Mouse (Mus musculus) CD8-positive naive resting alpha-beta T cell, adult 2 months (primary cell): ENCODE data around the gene P2ry13.
A peak's percentile ranks its signal among the peaks of the same experiment; 100 is the strongest.

Experiments used
- DNase-seq, 2 experiments: peaks; one replicate each; pipeline ENCODE4 v3.0.0; 2022; ENCODE audit warnings: low read depth in 2 of 2, low spot score in 2 of 2

The P2ry13 gene

DNA sequence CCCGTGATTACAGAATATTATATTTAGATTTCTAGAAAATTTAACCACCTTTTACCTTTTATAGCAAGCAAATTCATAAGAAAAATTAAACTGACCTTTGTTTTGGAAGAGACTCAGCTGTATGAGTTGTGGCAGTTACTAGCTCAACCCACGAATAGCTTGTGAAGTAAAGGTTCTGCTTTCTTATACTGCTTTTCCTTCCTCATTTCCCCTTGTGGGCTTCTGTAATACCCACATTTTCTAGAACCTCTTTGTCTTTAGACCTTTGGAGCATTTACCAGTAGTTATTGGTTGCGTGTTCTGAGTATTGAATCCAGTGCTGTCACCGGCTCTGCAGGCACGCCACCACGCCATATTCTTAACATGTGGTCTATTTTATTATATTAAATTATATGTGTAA is at the start of gene P2ry13:
Gene P2ry13 (minus strand): TSS at position 156 of the 400 bp plus-strand sequence.
- no peak for DNase-seq

DNA sequence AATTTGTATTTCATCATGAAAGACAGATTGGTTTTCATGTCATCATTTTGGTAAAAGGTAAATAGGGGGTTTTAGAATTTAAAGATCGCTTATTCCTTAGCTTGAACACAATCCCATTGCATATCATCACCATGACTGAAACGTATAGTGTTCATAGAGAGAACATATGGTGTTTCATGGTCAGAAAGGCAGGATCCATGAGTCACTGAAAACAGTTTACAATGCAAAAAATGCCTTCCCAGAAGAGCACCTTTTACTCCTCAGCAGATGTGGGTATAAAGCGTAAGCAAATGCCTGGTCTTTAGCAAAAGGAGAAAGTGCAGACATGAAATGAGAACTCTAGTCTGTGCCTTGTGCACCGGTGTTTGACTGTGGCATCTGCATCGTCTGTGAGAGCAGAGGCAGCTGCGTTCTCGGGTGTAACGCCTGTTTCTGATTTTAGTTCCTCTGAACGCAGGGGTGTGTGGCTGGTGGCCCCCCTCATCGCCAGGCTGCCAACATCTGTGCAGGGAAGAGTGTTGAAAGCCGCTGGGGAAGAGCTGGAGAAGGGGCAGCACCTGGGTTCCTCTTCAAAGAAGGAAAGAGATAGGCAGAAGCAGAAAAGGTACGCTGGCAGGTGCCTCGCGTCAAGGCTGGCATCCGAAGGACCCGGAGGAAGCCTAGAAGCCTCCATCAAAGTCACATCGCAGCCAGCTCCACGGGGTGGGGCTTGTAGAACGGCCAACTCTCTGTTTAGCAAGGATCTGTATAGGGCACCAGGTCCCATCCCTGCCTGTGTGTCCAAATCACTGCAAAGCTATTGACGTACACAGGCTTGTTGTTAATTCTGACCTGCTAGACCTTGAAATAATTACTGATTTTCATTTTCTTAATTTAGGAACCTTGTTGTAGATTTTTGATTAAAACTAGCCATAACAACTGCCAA is 47.3 kb upstream of the P2ry13 start:
- DNase-seq, result peak; percentile 8 to 30

DNA sequence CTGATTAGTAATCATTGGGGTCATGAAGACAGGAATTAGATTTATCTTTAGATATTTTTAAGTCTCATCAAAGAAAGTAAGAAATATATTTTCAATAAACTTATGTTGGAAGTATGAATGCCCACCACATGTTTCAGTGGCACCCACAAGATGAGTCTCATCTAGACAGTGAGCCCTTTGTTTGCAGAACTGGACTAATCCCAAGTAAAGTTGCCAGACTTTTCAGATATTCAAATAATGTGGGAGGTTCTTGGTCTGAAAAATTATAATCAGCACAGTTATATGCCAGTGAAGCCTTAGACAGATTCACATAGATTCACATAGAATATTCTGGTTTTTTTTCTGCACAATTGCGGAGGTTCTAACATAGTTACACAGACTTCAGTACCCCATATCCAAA is 39.8 kb upstream of the P2ry13 start:
- no peak for DNase-seq

DNA sequence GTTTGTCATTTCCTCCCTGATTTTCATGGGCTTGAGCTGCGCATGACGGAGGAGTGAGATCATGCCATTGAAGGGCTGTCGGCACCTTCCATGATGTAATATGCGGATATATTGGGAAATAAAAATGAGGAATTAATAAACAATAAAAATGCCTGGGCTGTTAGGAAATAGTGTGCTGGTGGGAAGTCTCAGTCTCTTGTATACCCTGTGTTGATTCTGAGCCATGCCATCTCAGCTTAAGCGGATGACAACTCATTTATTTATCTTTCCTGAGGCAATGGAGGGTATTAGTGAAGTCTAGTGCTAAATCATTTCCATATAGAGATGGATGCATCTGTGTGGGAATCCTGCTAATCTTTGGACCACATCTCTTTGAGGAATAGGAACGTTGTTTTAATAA is 37.3 kb upstream of the P2ry13 start:
- DNase-seq, result no peak

DNA sequence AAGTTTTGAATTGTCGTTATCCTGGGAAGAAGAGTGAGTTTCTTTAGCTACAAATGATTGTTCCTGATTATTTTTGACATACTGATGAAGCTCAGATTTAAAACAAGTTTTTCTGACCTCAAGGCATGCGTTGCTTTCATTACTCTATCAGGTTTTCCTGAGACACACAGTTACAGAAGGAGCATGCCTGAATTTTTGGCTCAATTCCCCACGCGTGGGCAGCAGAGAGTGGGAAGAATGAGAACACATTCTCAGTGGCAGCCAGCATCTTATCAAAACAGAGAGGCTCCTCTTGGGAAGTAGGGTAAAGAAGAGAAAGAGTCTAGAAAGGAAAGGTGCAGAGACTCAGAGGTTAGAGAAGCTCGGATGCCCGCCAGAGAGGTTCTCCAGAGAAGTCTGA is 32.7 kb upstream of the P2ry13 start:
- DNase-seq, result no peak

DNA sequence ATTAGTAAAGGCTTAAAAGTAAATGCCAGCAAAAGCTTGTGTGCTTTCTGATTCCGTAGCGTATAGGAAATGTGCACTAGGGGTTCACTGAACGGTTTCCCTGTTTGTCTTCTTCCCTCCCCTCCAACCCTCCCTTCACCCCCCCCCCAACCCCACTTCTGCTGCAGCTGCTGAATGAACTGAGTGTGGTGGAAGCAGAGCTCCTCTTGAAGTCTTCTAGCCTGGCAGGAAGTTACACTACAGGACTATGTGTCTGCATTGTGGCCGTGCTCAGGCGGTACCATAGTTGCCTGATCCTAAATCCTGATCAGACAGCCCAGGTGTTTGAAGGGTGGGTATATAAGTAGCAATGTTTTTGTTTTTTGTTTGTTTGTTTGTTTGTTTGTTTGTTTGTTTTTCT is 24.2 kb upstream of the P2ry13 start:
- DNase-seq, result peak; percentile 12 to 23

DNA sequence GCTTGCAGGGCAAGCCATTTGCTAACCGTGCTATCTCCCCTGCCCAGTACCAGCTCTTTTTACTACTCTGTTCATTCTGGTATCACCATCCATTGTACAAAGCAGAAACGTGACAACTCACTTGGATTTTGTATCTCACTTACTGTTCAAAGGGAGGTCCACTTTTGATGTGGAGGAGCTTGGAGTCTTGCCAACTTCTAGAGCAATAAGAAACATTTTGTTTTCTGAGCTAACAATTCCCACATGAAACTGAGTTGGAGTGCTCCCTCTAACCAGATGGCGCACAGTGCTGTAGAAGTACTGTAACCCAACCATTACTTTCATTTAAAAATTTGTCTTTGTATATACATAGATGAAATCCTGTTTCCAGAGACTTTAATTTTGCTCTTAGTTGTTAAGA is 20.2 kb upstream of the P2ry13 start:
- DNase-seq, result no peak

DNA sequence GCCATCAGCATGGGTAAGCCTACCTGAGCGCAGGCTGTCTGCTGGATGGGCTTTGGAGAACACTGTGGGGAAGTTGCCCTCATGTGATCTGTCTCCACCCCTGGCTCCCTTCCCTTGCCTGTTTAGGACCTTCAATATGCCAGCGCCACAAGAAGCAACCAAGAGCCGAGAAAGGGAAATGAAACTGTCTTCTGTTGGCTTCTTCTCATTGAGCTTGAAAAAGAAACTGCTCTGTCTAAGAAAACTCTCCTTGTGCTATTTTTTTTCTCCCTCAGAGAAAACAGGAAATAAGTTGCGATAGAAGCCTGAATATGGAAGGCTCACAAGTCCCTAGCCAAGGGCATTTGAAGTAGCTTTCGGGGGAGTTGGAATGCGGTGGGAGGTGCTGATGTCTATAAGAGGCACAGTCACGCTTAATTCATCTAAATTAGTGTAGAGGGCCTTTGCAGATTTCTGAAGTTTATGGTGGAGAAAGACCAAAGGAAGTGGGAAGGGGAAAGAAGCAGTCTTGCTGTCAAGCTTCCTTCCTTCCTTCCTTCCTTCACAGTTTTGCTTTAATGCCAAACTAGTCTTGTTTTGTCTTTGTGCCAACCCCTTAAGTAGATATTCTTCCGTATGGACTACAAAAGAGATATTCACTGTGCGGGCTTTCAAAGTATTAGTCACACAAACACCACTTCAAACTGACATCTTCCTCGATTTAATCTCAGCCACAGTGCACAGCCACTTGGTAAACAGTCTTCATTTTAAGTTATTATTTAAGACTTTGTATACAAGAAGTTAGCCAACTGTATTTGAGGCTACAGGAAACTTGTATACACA is 18.3 kb upstream of the P2ry13 start:
- DNase-seq, result peak; percentile 16 to 21

DNA sequence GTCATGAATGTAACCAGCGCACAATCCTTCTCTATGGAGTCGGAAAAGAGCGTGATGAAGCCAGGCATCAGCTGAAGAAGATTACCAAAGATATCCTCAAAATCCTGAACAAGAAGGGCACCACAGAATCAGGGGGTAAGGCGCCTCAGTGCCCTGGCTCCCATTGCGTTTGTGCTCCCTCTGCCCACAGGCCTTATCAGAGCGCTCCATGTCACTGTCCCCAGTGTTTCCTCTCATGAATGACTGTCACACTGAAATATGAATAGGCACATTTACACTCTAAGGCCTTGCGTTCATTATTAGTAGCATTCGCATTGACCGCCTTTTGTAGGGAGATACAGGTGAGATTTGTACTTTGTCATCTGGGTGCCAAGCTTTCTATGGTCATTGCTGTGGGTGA is 17.0 kb upstream of the P2ry13 start:
- no peak for DNase-seq

DNA sequence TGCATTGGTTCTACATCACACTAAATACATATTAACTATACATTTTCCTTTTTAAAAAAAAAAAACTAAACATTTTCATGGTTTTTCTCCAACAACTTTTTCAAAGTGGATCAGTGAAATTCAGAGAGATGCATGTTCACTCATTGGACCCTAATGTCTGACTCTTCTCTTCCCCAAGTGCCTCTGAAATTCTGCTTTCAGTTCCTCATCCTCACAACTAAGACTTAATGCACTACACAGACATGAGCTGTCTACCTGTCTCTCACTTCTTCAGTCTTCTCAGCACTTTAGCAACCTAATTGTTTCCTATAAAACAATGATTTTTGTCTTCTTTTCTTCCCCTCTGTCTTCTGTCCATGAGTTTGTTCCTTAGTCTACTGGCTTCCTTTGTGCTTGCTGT is 14.7 kb upstream of the P2ry13 start:
- no peak for DNase-seq

DNA sequence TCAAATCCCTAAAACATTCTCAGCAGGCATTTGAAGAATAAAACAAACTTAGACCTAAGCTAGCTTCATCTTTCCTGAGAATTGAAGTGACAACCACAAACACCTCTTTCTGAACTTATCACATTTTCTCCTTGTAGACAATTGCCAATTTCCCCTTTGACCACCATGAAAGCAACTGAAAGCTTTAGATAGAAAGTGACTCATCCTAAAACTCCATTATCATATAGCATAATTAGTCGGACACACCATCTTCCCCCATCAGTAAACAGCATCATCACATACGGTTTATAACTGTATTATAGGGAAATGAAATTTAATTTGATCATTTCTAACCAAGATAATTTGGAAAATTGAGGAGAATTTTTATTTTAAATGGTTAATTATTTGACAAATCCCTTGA is 11.6 kb upstream of the P2ry13 start:
- no peak for DNase-seq

DNA sequence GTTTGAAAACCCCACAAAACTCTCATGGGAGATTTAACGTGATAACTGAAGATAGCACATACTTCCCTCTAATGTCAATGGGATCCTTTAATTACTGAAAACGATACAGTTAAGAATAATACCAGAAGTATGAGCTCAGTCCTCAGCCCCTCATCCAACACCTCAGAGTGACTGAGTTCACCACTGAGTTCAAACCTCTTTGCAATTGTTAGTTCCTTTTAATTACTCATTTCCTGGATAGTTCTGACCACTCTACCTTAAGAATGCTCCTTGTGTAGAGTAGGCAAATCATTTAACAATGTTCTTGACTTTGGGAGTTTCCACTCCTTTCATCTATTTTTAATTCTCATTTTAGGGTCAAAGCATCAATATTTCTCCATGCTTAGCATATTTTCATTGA is 8.6 kb upstream of the P2ry13 start:
- DNase-seq, result no peak

DNA sequence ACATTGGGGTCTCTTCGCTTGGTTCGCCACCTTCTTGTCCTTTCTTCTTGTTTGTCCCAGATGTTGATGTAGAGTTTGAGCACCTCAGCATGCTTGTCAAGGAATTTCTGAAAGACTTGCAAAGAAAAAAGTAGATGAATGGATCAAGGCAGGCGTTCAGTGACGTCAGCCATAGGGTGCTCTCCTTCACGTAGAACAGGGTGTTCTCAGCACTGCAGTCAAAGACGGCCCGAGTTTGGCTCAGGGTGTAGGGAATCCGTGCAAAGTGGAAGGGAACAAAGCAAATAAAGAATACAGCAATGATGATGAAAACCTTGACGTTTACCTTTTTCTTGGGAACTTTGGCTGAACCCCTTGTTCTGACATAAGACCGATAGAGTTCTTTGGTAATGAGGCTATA is 6.5 kb upstream of the P2ry13 start:
- no peak for DNase-seq

DNA sequence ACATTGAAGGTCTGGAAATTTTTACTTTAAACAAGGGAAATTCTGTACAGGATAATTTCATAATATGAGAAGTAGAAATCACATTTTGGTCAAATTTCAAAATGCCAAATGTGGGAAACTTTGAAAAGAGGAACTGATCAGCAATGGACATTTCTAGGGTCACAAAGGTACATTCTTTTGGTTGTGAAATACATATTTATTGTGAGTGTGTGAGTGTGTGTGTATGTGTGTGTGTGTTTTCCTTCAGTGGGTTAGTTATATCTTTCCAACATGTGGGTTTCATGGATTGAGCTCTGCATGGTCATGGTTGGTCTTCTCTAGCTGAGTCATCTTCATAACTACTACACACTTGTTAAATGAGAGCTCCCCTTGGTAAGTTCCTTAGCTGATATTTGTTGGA is 1.7 kb upstream of the P2ry13 start:
- DNase-seq, result no peak

DNA sequence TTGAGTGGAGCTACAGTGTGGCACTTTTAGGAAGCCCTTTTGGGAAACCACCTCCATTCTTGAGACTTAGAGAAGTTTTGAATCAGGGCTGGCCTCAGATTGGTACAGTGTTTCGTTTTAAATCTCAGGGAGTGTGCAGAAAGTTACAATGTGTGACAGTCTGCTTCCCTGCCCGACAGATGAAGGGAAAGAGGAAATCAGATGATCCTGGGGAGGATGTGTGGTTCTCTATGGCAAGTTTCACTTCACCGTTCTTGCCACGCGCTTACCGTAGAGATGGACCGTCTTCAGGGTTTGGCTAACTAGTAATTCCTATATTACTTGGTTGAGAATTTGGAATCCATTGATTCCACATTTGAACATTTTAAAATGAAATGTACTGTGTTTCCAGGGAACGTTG is 1.1 kb upstream of the P2ry13 start:
- no peak for DNase-seq

DNA sequence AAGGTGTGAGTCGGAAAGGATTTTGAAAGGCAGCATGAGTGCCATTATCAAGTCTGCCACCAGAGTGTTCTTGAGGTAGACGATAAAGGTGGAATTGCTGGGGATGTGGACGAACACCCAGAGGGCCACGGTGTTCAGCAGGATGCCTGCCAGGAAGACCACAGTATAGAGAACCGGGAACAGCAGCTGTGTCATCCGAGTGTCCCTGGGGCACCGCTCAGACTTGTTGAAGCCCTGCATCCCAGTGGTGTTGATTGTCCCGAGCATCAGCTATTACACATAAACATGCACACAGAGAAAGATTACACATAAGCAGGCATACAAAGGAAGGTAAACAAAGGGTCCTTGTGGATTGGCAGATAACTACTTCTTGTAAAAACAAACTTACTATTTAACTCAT is 593 bp downstream of the P2ry13 start:
- no peak for DNase-seq

DNA sequence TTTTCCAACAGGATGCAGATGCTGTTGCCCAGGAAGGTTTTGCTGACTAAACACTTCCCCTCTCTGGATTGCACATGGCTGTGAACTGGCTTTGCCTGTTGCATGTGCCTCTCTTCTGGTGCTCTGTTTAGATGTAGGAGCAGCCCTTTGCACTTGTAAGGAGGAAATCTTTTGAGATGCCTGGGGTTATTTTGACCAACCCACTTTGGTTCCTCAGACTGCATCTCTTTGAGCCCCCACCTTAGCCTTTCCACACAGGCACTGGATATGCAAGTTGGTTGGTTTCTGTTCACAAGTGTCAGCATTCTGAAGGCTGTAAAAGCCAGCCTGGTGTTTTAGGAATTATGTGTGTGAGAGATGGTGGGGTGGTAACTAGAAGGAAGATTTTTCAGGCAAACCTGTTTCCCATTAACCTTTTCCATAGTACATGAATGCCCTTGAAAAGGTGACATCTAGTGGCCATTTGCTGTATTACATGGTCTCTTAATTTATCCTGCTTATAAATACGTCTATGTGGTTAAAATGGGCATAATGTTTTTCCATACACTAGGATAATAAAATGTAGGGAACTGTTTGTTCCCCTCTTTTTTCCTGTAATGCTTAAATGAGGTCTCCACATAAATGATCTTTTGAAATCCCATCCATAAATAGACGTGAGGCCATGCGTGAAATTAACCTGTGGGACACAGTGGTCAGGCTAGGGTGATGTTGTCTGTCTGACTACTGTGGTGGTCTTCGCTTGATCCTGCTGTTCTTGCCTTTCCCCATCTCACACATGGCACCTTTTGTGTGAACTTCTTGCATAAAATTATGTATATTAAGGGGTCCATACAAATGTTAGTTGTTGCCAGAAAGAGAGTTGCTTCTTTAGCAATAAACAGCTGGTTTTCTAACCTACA is 1.8 kb downstream of the P2ry13 start:
- peak in 1 of 2 experiments; percentile 43 for DNase-seq

DNA sequence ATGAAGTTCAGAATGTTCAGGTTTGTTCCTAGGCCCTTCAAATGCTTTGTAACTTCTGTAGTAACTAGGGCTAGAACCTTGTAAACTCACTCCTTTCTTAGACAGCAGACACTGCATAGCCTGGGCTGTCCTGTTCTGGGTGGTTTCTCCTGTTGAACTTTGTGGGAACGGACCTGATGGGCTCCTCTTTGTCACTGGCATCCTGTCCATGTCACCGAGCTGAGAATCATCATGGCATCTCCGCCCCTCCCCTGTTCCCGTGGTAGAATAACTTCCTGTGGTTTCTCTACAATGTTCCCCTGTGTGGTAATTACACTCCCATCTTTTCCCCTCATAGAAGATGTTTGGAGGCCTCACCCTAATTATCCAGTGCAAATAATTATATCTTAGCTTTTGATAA is 4.7 kb downstream of the P2ry13 start:
- DNase-seq, result no peak

DNA sequence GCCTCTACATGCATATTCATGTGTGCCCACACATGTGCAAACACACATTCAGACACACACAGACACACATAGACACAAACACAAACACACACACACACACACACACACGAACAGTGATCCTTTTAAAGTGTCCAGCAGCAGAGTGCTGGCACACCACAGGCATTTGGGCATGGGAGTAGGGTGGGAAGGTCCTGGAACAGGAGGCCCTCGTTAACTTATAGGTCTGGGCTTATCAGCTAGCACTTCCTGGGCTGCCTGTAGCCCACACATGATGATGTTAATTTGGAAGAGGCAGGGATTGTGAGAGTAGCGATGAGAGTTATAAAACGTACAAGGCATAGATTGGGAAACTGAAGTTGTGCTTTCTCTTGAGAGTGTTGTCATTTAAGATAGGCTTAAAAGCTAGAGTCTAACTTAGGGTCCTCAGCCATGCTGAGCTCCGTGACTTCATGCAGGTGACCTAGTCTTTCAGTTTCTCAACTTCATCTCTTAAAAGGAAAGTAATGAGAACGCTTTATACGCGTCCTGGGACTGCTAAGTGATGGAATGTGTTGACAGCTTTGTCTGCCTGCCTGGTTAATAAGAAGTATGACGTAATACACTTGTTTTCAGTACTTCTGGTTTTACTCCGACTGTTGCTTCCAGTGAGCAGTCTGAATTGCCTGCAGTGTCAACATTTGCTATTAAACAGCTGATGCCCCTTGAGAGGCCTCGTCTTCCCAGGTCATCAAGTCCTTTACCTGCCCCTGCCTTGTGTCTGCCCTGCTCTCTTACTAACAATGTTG is 5.8 kb downstream of the P2ry13 start:
- no peak for DNase-seq

DNA sequence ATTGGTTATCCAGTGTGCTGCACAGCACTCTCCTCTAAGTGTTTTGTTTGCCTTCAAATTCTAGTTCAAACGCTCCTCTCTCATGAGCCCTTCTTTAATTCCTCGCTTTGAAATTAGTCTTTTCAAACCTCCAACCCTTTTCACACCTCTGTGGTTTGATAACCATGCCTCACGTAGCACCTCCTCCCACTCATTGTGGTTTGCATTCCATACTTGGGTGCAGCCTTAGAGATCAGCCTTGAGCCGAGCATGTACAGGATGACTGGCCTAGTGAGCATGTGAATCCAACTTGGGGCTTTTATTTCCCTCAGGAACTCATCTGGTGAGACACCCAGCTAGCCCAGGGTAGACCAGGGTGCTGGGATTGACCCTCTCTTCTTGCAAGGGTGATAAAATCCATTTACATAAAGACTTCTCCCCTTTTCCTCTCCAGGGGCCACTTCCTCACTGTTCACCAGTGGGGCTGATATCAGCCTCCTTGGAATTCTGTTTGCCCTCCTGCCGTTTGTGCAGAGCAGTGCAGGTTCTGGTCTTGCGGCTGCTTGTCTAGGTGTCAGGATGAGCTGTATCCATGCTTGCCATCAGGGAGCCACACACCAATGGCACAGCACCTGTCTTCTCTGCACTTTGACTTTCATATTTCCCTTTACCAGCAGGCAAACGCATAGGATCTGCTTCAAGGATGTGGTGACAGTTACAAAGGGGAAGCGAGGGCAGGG is 6.7 kb downstream of the P2ry13 start:
- no peak for DNase-seq
